Mouse (Mus musculus): ENCODE data around the gene Tmem234. TPM values are rescaled to one million over a fixed set of nuclear protein-coding genes. Genes with fewer than 3 reads are reported as not detected.

The Tmem234 gene
- total and polyA plus RNA-seq, 3 experiments: 104 to 207 (median 155) TPM

DNA sequence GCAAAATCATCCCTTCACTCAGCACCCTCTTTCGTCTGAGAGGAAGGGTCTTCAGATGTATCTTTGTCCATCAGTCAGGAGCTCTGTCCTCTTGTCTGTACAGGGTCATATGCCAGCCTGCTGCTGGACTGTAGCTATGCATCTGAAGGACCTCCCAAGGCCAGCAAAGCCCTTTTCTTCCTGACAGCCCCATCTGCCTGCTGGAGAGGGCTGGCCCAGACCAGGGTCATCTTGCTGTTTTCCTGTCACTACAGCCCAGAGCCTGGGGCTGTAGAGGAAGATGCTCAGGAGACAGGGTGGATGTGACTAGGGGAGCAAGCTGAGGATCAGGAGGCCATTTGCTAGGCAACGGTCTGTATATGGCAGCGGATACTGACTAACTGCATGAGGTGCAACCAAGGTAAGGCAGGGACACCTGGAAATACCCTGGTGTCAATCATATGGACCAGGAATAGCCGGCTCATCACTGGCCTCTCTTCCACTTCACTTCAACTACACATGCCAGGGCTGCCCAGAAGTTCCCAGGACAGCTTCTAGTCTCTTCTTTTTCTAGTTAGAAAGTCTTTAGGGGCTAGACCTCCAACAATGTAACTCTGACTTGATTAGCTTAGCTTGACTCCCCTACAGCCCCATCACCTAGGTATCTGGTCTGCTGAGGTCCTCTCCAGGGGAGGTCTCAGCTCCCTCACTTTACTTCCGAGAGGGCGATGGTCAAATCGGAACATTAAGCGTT is 22.5 kb downstream of the Tmem234 start:
- Histone ChIP-seq H3K27me3 (ENCODE audit: insufficient read depth, low read length) (no peaks in the 10 kb centered on the region), H3K4me1 (ENCODE audit: insufficient read depth, low read depth, low read length) (peaks cover 72% of the 10 kb centered on the region), H3K9me3 (replicated peaks) (no peaks in the 10 kb centered on the region), H3K4me3 (ENCODE audit: low read depth, low read length) (peak overlapping the region; percentile 62; the same call in 1 of the 2 replicates), H3K36me3 (replicated peaks) (peaks cover 73% of the 10 kb centered on the region)
- DNase-seq (ENCODE audit: low spot score) (no peak), ATAC-seq (ENCODE audit: extremely low read depth, insufficient number of reproducible peaks, low FRiP score, poor library complexity, severe bottlenecking) (no peak)
- TF ChIP-seq TAL1 (conservative IDR thresholded peaks at IDR 0.05; ENCODE audit: low read depth, low read length): no peak
- no peak for TF ChIP-seq GATA1 (IDR thresholded peaks at IDR 0.05; ENCODE audit: borderline replicate concordance, low read length)
- TF ChIP-seq GATA2 (IDR thresholded peaks at IDR 0.05; ENCODE audit: borderline replicate concordance, low read depth, low read length): no peak
- TF ChIP-seq POLR2AphosphoS5 (IDR thresholded peaks at IDR 0.05; ENCODE audit: insufficient replicate concordance, low read depth, low read length): no peak
- TF ChIP-seq CTCF (IDR thresholded peaks at IDR 0.05; ENCODE audit: low read depth, low read length): no peak

DNA sequence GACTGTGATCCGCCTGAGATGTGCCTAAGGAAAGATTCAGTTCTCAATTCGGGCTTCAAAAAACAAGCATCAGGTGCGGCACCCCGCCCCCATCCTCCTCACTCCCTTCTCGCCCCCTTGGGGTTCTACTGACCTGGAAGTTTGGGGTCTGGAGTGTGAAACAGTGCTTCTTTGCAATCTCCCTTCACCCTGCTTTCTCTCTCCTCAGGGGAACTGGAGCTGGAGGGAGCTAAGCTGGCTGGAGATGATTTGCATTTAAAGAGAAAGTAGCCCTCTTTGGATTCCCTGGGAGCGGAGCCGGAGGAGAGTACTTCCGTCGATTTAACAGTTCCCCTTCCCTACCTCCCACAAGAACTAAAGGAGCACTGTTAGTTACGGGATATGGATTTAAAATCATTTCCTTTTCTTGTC is 23.2 kb downstream of the Tmem234 start, which contains the start of gene Ccdc28b:
Gene Ccdc28b (minus strand): TSS at position 267 of the 411 bp plus-strand sequence.
- Histone ChIP-seq H3K36me3 (replicated peaks) (peaks cover 79% of the 10 kb centered on the region), H3K4me3 (ENCODE audit: low read depth, low read length) (peak within 1 kb of the TSS; percentile 62), H3K27me3 (ENCODE audit: insufficient read depth, low read length) (no peaks in the 10 kb centered on the region; the same call in 1 of the 2 replicates), H3K4me1 (ENCODE audit: insufficient read depth, low read depth, low read length) (peaks cover 66% of the 10 kb centered on the region), H3K9me3 (replicated peaks) (no peaks in the 10 kb centered on the region)
- TF ChIP-seq TAL1 (conservative IDR thresholded peaks at IDR 0.05; ENCODE audit: low read depth, low read length) (no peak), GATA1 (IDR thresholded peaks at IDR 0.05; ENCODE audit: borderline replicate concordance, low read length) (no peak), CTCF (IDR thresholded peaks at IDR 0.05; ENCODE audit: low read depth, low read length) (no peak), POLR2AphosphoS5 (IDR thresholded peaks at IDR 0.05; ENCODE audit: insufficient replicate concordance, low read depth, low read length) (no peak), GATA2 (IDR thresholded peaks at IDR 0.05; ENCODE audit: borderline replicate concordance, low read depth, low read length) (no peak)
- ATAC-seq (ENCODE audit: extremely low read depth, insufficient number of reproducible peaks, low FRiP score, poor library complexity, severe bottlenecking) (no peak), DNase-seq (ENCODE audit: low spot score) (peak; percentile 25)

DNA sequence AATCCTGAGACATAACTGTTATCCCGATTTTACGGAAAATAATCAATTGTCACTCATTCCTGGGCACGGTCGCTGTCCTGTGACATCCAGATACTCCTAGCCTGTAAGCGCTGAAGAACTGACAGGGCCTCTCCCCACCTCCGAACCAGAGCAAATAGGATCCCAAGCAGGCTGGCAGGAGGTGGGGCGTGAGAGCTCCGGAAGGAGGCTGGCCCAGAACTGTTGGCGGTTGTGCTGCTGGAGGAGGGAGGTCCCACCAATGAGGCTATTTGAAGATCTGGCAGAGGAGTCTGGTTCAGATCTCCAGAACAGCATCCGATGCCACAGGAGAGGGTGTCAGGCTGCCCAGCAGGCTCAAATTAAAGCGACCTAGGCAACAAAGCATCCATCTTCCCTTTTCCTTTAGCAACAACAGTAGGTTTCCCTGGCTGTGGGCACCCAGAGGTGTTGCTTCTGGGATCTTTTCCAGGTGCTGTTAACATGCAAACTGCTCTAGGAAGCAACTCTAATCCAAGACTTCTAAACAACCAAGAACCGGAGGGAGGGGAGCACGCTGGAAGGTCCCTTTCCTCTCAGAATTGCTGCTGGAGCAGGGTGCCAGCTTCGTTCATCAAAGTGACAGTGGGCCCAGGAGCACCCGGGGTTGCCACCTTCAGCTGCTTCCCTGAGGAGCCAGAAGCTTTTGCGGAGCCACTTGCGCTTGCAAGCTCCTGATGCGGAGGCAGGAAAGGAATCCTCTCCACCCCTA is 24.0 kb downstream of the Tmem234 start:
- peaks cover 86% of the 10 kb centered on the region for H3K36me3 ChIP-seq (replicated peaks)
- H3K4me3 ChIP-seq (ENCODE audit: low read depth, low read length): peak overlapping the region; percentile 62; the same call in 1 of the 2 replicates
- no peaks in the 10 kb centered on the region; the same call in 1 of the 2 replicates for H3K27me3 ChIP-seq (ENCODE audit: insufficient read depth, low read length)
- TF ChIP-seq CTCF (IDR thresholded peaks at IDR 0.05; ENCODE audit: low read depth, low read length): no peak
- TF ChIP-seq TAL1 (conservative IDR thresholded peaks at IDR 0.05; ENCODE audit: low read depth, low read length): no peak
- TF ChIP-seq GATA1 (IDR thresholded peaks at IDR 0.05; ENCODE audit: borderline replicate concordance, low read length): no peak
- TF ChIP-seq POLR2AphosphoS5 (IDR thresholded peaks at IDR 0.05; ENCODE audit: insufficient replicate concordance, low read depth, low read length): no peak
- no peak for TF ChIP-seq GATA2 (IDR thresholded peaks at IDR 0.05; ENCODE audit: borderline replicate concordance, low read depth, low read length)
- peaks cover 60% of the 10 kb centered on the region for H3K4me1 ChIP-seq (ENCODE audit: insufficient read depth, low read depth, low read length)
- H3K9me3 ChIP-seq (replicated peaks): no peaks in the 10 kb centered on the region
- peak; percentile 76 for DNase-seq (ENCODE audit: low spot score)
- ATAC-seq (ENCODE audit: extremely low read depth, insufficient number of reproducible peaks, low FRiP score, poor library complexity, severe bottlenecking): peak; percentile 98

DNA sequence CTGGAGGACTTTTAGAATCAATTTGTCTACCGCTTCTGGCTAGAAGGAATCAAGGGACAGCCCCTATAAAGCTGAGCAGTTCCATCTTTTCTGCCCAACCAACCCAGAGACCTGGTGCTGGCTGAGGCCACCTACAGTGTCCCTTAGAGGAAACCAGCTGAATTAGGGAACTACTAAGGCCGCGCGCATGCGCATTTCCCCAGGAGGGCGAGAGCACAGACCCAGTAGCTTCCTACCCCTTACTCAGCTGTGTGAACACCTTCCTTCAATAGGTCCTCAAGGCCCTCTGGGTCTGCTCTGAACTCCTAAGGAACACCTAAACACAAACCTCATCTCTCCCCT is 24.5 kb downstream of the Tmem234 start:
- TF ChIP-seq POLR2AphosphoS5 (IDR thresholded peaks at IDR 0.05; ENCODE audit: insufficient replicate concordance, low read depth, low read length): no peak
- no peak for TF ChIP-seq TAL1 (conservative IDR thresholded peaks at IDR 0.05; ENCODE audit: low read depth, low read length)
- TF ChIP-seq GATA1 (IDR thresholded peaks at IDR 0.05; ENCODE audit: borderline replicate concordance, low read length): no peak
- TF ChIP-seq GATA2 (IDR thresholded peaks at IDR 0.05; ENCODE audit: borderline replicate concordance, low read depth, low read length): no peak
- no peak for TF ChIP-seq CTCF (IDR thresholded peaks at IDR 0.05; ENCODE audit: low read depth, low read length)
- Histone ChIP-seq H3K36me3 (replicated peaks) (peaks cover 92% of the 10 kb centered on the region), H3K4me3 (ENCODE audit: low read depth, low read length) (no peak overlapping the region), H3K4me1 (ENCODE audit: insufficient read depth, low read depth, low read length) (peaks cover 56% of the 10 kb centered on the region), H3K27me3 (ENCODE audit: insufficient read depth, low read length) (no peaks in the 10 kb centered on the region; the same call in 1 of the 2 replicates), H3K9me3 (replicated peaks) (no peaks in the 10 kb centered on the region)
- ATAC-seq (ENCODE audit: extremely low read depth, insufficient number of reproducible peaks, low FRiP score, poor library complexity, severe bottlenecking) (no peak), DNase-seq (ENCODE audit: low spot score) (peak; percentile 19)

DNA sequence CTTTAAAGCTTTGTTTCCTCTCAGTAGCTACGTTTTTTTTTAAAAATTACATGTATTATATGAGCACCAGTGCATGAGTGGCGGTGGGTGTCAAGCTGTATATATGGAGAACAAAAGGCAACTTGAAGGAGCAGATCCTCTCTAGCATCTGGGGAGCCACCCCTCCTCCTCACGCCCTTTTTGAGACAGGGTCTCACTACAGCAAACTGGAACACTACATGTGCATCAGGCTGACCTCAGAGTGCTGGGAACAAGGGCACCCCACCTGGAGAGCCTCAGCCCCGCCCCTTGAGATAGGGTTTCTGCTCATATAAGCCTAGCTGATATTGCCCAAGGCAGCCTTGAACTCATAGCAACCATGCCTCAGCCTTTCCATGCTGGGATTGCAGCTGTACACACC is 25.0 kb downstream of the Tmem234 start:
- H3K27me3 ChIP-seq (ENCODE audit: insufficient read depth, low read length): no peaks in the 10 kb centered on the region; the same call in 1 of the 2 replicates
- DNase-seq (ENCODE audit: low spot score): no peak
- ATAC-seq (ENCODE audit: extremely low read depth, insufficient number of reproducible peaks, low FRiP score, poor library complexity, severe bottlenecking): no peak
- H3K4me1 ChIP-seq (ENCODE audit: insufficient read depth, low read depth, low read length): peaks cover 58% of the 10 kb centered on the region
- H3K36me3 ChIP-seq (replicated peaks): peaks cover 94% of the 10 kb centered on the region
- H3K4me3 ChIP-seq (ENCODE audit: low read depth, low read length): no peak overlapping the region
- H3K9me3 ChIP-seq (replicated peaks): no peaks in the 10 kb centered on the region
- TF ChIP-seq CTCF (IDR thresholded peaks at IDR 0.05; ENCODE audit: low read depth, low read length) (no peak), GATA2 (IDR thresholded peaks at IDR 0.05; ENCODE audit: borderline replicate concordance, low read depth, low read length) (no peak), POLR2AphosphoS5 (IDR thresholded peaks at IDR 0.05; ENCODE audit: insufficient replicate concordance, low read depth, low read length) (no peak), GATA1 (IDR thresholded peaks at IDR 0.05; ENCODE audit: borderline replicate concordance, low read length) (no peak), TAL1 (conservative IDR thresholded peaks at IDR 0.05; ENCODE audit: low read depth, low read length) (no peak)

DNA sequence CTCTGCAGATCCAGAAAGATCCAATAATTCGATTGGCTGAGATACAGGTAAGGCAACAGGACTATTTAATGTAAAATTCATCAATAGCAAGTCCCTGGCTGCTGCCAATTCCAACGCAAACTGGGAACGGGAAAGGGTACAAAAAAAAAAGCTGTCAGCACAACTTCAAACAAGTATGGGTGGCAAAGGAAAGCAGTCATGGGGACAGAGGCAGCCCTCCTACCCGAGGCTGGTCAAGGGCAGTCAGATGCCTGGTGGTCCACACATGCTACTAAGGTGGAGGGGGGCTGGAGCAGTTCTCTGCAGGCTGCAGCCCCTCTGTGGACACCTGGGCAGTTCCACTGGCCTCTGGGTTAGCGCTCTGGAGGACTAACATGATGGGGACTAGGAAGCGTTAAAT is 25.6 kb downstream of the Tmem234 start:
- peaks cover 94% of the 10 kb centered on the region for H3K36me3 ChIP-seq (replicated peaks)
- peaks cover 53% of the 10 kb centered on the region for H3K4me1 ChIP-seq (ENCODE audit: insufficient read depth, low read depth, low read length)
- no peak for ATAC-seq (ENCODE audit: extremely low read depth, insufficient number of reproducible peaks, low FRiP score, poor library complexity, severe bottlenecking)

More for the DNA sequence above, 25.6 kb downstream of the Tmem234 start:
- Histone ChIP-seq H3K27me3 (ENCODE audit: insufficient read depth, low read length) (no peaks in the 10 kb centered on the region; the same call in 1 of the 2 replicates), H3K4me3 (ENCODE audit: low read depth, low read length) (no peak overlapping the region), H3K9me3 (replicated peaks) (no peaks in the 10 kb centered on the region)
- TF ChIP-seq GATA1 (IDR thresholded peaks at IDR 0.05; ENCODE audit: borderline replicate concordance, low read length) (no peak), CTCF (IDR thresholded peaks at IDR 0.05; ENCODE audit: low read depth, low read length) (no peak), TAL1 (conservative IDR thresholded peaks at IDR 0.05; ENCODE audit: low read depth, low read length) (no peak), POLR2AphosphoS5 (IDR thresholded peaks at IDR 0.05; ENCODE audit: insufficient replicate concordance, low read depth, low read length) (no peak)
- no peak for DNase-seq (ENCODE audit: low spot score)

Data from G1E (cell line).